Mouse (Mus musculus) layer of hippocampus, postnatal 25 days (tissue): ENCODE measurements around the gene Psma7. TPM values are rescaled to one million over a fixed set of nuclear protein-coding genes. Genes with fewer than 3 reads are reported as not detected.

Experiments used
- DNase-seq, 2 experiments: peaks; one replicate each; pipeline ENCODE4 v3.0.0; 2022; ENCODE audit warnings: mixed read lengths in 2 of 2, low spot score in 1 of 2; ENCODE audit errors: extremely low spot score in 1 of 2
- total RNA-seq, 2 experiments: library from RNA; stranded (reverse); gene quantifications; 2 replicates each; pipeline ENCODE4 v1.2.3; 2021

Gene Psma7
- total RNA-seq, 2 experiments from 2014 or later: 181 to 185 TPM

DNA sequence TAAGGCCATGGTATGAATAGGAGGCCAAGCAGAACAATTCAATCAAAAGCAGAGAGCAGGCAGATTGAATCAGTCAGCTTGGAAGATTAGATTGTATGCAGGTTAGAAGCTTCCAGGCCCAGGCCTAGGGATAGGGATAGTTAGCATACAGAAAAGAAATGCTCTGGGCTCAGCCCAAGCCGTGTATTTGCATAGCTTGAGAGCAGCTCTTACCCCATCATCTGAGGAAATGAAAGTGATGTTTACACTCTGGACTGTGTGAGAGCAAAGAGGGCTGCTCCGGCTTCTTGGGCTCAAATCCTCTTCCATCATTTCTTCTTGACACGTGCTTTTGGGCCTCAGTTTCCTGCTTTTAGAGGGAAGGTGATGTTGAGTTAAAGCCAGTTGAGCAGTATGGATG lies 5.3 kb upstream of the Psma7 start:
- DNase-seq: no peak

DNA sequence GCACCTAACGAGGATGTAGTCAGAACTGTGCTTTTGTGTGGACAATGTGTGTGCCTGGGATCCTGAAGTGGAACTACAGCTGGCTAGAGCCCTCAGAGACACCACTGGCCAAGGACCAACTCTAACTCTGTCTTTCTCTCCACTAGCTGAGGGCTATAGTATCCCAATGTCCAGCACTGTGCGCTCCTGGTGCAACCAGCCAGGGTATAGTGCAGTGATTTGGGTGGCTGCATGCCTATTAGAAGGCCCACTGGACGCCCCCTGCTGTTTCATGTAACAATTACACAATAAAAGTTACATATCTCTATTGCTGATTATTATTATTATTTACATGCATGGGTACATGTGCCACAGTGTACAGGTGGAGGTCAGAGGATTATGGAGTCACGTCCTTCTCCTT lies 3.0 kb upstream of the Psma7 start:
- DNase-seq: no peak

DNA sequence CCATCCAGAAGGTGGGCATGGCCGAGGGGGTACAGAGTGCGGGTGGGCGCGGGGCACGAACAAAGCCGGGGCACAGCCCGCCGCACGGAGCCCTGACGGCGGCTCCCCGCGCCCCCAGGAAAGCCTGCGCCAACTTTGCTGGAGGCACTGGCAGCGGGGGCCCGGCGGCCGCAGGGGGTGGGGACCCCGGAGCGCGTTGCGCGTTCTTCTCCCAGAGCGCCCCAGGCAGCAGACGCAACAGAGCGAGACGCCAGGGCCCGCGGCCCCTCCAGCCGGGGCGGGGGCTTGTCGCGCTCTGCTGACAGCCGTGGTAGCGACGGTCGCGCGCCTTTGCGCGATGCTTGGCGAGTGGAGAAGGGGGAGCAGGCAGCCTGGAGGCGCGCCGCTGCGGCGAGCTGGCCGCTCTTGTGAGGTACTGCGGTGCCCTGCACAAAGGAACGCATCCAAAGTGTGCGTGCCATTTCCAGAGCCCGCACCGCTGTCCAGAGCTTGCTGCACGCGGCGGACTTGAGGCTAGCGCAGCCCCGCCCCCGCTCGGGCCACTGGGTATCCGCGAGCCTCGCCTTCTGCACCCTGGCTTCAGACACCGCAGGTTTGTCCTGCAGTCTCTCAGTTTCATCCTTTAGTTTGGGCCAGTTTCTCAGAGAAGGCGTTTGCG lies 754 bp upstream of the Psma7 start:
- peak; percentile 47 to 72 for DNase-seq

DNA sequence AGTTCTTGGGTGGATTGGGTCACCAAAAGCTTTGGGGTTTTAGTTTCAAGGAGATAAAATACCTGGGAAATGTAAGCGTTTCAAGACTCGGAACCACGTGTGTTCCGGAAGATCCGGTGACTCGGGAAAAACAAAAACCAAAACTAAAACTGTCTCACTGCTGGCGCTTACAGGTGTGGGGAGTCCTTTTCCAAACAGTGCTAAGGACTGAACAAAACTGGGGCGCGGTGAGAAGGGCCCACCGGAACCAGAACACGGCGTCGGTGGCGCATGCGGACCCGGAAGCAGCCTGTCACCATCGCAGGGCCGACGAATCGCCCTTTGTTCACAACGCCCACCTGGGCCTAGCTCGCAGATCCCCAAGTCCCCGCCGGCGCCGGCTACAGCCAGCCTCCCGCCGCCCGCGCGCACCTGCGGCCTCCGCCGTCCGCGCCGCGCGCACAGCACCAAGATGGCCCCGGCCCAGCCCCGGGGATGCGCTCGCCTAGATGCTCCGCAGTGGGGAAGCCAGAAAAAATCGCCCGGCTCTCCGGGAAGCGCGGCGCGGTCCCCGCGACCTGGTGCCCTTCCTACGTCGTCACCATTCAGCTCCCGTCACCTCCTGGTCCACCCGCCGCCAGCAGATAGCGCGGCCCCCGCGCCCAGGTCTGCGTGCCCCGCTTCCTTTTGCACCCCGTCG lies 517 bp downstream of the Psma7 start:
- peak; percentile 26 to 44 for DNase-seq

DNA sequence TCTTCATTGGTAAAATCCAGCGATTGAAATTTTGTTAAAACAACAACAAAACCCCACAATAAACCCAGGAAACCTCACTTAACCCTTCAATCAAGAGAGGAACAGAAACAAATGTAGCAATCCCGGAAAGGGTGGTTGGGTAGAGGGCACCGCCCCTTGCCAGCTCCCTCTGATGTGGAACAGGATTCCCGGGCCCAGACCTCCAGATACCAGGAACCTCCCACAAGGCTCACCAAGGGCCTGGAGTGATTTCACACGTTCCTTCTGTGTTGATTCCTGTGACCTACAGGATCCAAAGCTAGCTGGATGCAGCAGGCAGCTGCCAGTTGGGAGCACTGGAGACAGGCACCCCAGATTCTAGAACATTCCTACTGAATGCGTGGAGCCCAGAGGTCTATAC lies 1.8 kb downstream of the Psma7 start:
- no peak for DNase-seq

- no peak for DNase-seq
Measured at GRCm38 (mm10) chr2:180034753-180035152, 7.5 kb downstream of the Psma7 start.

GRCm38 (mm10) chr2:180033956-180034355 lies 8.3 kb downstream of the Psma7 start:
- DNase-seq: no peak

GRCm38 (mm10) chr2:180032925-180033324 lies 9.3 kb downstream of the Psma7 start:
- no peak for DNase-seq

- no peak for DNase-seq
Measured at GRCm38 (mm10) chr2:180031270-180031669, 11.0 kb downstream of the Psma7 start.

GRCm38 (mm10) chr2:180027768-180028167 lies 14.5 kb downstream of the Psma7 start:
- DNase-seq: no peak

- no peak for DNase-seq
Measured at GRCm38 (mm10) chr2:180025861-180026200, 16.4 kb downstream of the Psma7 start.

DNA sequence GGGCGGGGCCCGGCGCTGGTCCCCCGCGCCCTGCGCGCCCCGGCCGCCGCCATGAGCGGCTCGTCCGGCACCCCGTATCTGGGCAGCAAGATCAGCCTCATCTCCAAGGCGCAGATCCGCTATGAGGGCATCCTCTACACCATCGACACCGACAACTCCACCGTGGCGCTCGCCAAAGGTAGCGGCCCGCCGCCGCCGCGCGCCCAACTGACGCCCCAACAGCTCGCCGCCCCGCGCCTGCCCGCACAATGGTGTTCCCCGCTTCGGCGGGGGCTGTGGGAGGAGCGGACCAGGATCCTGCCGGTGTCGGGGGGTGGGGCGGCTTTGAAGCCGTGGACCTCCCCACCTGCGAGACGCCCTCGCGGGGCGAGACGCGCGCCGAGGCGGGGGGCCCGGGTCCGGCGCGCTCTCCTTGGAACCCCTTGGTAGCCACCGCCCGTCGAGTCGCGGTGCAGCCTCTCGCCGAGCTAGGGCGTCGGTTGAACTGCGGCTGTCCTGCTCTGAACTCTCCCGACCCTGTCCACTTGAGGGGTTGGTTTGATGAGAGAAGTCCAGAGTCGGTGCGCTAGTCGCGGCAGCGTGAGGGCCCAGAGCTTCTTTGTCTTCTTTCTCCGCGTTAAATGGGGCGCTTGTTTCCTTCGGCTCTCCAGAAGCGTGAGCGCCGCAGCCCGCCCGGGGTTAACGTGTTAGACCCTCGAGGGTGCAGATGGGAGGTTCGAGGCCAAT lies 16.9 kb downstream of the Psma7 start:
- peak in 1 of 2 experiments; percentile 54 for DNase-seq

DNA sequence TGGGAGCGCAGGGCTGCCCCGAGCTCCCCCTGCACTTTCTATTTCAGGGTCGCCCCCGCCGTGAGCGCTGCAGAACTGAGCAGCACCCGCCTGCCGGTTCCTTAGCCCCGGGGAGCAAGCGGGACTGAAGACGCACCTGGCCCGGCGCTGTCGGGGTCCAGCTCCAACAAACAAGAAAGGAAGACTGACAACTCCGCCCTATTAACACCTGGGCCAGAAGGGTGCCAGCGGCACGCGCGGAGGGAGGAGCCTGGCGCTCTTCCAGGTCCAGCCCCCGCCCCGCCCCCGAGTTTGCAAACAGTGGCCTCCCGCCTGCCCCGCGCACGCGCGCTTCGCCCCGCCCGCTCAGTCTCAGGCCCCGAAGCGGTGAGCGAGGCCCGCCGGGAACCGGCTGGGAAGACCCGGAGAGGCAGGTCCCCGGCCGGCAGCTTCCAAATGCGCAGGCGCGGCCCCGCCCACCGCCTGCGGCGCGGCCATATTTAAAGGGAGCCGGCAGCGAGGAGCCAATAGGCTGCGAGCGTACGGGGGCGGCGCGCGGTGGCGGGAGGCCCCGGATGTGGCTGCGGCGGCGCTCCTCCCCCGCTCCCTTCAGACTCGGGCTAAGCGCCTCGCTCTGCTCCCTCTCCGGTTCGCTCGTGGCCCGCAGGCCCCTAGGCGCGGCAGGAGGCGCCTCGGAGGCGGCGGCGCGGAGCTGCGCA lies 17.7 kb downstream of the Psma7 start, which contains the start of gene Lsm14b:
TSS of gene Lsm14b (plus strand) at position 587 of the 698 bp plus-strand sequence.
- DNase-seq: peak; percentile 93 to 99

GRCm38 (mm10) chr2:180022751-180023150 lies 19.5 kb downstream of the Psma7 start:
- no peak for DNase-seq

DNA sequence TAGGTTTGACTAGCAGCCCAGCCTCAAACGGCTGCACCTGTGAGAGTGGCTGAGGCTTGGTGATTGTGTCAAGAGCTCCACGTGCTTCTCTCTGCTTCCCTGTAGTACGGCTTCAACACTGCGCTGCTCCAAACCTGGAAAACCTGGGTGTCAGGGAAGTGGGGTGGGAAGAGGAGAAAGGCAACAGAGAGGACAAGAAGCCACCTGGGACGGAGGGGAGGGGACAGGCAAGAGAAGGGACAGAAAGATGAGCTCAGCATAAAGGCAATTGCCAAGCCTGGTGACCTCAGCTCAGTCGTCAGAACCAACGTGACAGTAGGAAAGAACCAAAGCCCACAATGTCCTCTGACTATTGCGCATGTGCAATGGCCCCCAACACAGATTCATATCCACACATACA lies 21.3 kb downstream of the Psma7 start:
- no peak for DNase-seq

- no peak for DNase-seq
Measured at GRCm38 (mm10) chr2:180020091-180020661, 22.1 kb downstream of the Psma7 start.

DNA sequence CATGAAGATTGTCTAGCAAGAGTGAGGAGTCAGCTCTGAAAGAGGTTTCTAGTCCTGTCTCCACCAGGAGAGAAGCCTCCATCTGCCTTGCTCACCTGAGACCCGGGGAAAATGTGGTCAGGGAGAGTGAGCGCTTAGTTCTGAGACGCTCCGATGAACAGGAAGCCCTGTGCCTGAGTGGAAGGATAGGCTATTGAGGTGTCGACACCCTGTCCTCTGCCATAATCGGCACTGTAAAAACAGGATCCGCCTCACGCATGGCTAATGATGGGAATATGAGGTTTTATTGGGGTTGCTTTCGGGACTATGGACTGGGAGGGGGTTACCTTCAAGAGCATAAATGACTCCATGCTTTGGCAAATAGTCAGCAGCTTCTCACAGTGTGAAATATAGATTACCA lies 23.7 kb downstream of the Psma7 start:
- no peak for DNase-seq

DNA sequence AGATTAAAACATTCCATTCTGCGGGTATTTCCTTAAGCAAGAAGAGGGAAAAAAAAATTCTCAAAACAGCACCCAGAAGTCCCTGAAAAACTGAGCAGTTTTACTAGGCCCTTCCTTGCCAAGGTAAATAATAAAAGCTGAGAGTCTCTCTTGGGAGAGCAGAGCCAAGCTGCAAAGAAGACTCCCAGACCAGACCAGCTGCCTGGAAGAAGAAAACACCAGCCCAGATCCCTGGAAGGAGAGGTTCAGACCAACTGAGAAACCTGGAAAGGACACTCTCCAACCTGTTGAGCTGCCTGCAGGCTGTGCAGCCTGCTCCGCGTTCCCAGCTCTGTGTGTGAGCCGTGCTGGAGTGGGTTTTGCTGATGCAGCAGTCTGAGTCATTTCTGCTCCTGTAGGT lies 24.6 kb downstream of the Psma7 start:
- no peak for DNase-seq

- DNase-seq: no peak
Measured at GRCm38 (mm10) chr2:180013686-180014085, 28.5 kb downstream of the Psma7 start.

- no peak for DNase-seq
Measured at GRCm38 (mm10) chr2:180011370-180011769, 30.9 kb downstream of the Psma7 start.

DNA sequence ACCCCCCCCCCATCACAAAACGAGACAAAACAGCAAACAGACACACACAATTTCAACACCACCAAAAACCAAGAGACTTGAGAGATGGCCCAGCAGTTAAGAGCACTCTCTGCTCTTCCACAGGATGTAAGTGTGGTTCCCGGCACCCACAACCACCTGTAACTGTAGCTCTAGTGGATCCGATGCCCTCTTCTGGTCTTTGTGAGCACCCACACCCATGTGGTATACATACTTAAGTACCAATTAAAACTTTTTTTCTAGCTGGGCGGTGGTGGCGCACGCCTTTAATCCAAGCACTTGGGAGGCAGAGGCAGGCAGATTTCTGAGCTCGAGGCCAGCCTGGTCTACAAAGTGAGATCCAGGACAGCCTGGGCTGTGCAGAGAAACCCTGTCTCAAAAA lies 31.5 kb downstream of the Psma7 start:
- no peak for DNase-seq
